Mouse (Mus musculus) cortical plate, adult 2 months (tissue): Measurements from ENCODE around the gene Slc51a.

Experiments used
- CTCF ChIP-seq: fragments of 200-500 bp; IDR thresholded peaks from 2 replicates; pipeline ENCODE4 v1.5.1; 2011; ENCODE audit warnings: mild to moderate bottlenecking, control low read depth, low read length; ENCODE audit not compliant: insufficient read depth; ENCODE audit errors: extremely low read depth
- POLR2A ChIP-seq: fragments of 200-500 bp; IDR thresholded peaks from 2 replicates; pipeline ENCODE4 v1.6.1; 2011; ENCODE audit warnings: mild to moderate bottlenecking, low read length, control low read depth; ENCODE audit not compliant: insufficient read depth; ENCODE audit errors: extremely low read depth

DNA sequence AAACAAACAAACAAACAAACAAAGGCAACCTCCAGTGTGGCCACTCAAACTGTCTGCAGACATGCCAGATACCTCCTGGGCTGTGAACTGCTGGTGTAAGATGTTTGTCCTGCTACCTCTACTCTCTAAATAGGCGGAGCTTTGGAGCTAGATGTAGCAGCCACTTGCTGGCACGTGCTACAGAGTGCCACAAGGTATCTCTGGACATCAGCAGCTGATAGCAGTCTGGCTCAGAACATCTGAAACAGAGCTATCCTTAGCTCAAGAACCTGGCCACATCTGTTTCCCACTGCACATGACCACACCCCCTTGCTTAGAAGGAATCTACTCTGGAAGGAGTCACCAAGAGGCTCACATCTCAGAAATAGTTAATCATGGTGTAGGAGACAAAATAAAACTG lies 2.5 kb downstream of the Slc51a start:
- TF ChIP-seq POLR2A (no peak), CTCF (no peak)
